Mouse (Mus musculus) erythroblast, embryonic 14.5 days (primary cell): ENCODE measurements around the gene Prc1. TPM values are rescaled to one million over a fixed set of nuclear protein-coding genes. Genes with fewer than 3 reads are reported as not detected.
A peak's percentile ranks its signal among the peaks of the same experiment; 100 is the strongest.

ENCODE experiments used
- H3K27me3 ChIP-seq: 2 replicates; pipeline ENCODE4 v1.6.1; 2012; ENCODE audit warnings: inconsistent platforms; ENCODE audit not compliant: control insufficient read depth
- H3K36me3 ChIP-seq: 2 replicates; pipeline ENCODE4 v1.6.1; 2012; ENCODE audit warnings: mild to moderate bottlenecking, inconsistent platforms; ENCODE audit not compliant: control insufficient read depth
- H3K4me1 ChIP-seq: 2 replicates; pipeline ENCODE4 v1.6.1; 2012; ENCODE audit warnings: inconsistent platforms; ENCODE audit not compliant: control insufficient read depth
- H3K4me3 ChIP-seq: replicated peaks from 2 replicates; pipeline ENCODE3; 2012; ENCODE audit warnings: moderate library complexity, mild to moderate bottlenecking, inconsistent platforms
- H3K9me3 ChIP-seq: 2 replicates; pipeline ENCODE4 v1.6.1; 2012; ENCODE audit warnings: low read length, inconsistent platforms, mixed read lengths; ENCODE audit not compliant: control insufficient read depth
- GATA1 ChIP-seq: IDR thresholded peaks from 2 replicates; pipeline ENCODE4 v1.6.1; 2012; ENCODE audit warnings: low read length, inconsistent platforms, mixed read lengths
- TAL1 ChIP-seq: IDR thresholded peaks from 3 replicates; pipeline ENCODE4 v1.6.1; 2012; ENCODE audit warnings: low read length, inconsistent platforms, mixed read lengths
- polyA plus RNA-seq: library from polyadenylated mRNA; stranded (reverse); fragments of >175 nt; gene quantifications from 2 replicates; pipeline ENCODE4 v1.2.3, GENCODE M21; 2012

Prc1 gene
- polyA plus RNA-seq, 1 experiment, result 3.0 TPM

DNA sequence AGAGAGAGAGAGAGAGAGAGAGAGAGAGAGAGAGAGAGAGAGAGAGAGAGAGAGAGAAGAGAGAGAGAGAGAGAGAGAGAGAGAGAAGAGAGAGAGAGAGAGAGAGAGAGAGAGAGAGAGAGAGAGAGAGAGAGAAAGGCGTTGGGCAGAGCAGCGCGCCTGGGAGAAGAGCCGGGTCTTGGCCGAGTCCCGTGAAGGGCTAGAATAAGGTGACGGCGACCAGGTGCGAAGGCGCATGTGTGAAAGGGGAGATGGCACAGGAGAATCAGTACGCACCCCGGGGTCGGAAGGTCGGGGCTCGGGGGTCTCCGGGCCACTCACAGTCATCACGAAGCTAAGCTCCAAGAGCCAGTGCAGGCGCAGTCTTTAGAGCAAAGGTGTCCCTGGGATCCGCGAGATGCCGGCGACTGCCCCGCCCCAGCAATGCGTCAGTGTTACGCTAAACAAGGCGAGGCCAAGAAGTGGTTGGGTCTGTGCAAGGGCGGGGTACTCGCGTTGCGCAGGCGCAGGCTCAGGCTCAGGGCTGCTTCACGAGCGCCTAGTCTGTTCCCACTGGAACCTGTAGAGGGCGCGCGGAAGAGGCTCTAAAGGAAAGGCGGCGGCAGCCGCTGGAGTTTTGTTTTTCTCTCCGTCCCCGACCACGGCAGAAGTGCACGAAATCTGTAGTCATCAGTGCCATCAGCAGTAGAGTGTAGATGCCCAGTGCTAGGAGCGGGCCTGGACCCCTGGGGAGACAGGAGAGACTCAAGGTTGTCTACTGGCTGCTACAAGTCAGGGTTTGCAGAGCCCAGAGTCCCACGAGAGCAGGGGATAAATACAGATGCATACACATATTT, 45.8 kb downstream of the Prc1 start:
- TF ChIP-seq GATA1, result no peak
- no peak for TF ChIP-seq TAL1
- no peaks in the 10 kb centered on the region for H3K9me3 ChIP-seq
- H3K4me3 ChIP-seq, result peak overlapping the region; percentile 71
- peaks cover 28% of the 10 kb centered on the region for H3K36me3 ChIP-seq
- peaks cover 56% of the 10 kb centered on the region for H3K4me1 ChIP-seq
- no peaks in the 10 kb centered on the region for H3K27me3 ChIP-seq

DNA sequence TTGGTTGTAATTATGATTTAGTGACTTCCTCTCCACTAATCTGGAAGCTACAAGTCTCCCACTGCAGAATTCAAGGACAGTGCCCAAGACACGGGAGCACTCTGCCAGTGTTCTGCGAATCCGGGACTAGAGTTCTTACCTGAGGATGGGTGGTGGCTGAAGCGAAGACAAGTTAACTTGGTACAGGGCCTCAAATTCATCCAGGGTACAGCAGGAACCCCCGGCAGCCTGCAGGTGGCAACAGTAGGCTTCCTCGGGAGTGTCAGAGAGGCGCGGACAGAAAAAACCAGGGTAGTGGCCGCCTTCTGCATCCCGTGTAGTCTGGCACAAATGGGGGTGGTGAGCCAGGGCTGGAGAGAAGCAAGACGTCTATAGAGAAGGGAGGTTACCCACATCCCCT, 46.5 kb downstream of the Prc1 start, which contains the start of gene Unc45a:
Unc45a (minus strand) TSS at position 213 of the 400 bp plus-strand sequence.
- Histone ChIP-seq H3K36me3 (peaks cover 21% of the 10 kb centered on the region), H3K9me3 (no peaks in the 10 kb centered on the region), H3K27me3 (no peaks in the 10 kb centered on the region), H3K4me1 (peaks cover 58% of the 10 kb centered on the region), H3K4me3 (peak within 1 kb of the TSS; percentile 71)
- TF ChIP-seq TAL1, result no peak
- no peak for TF ChIP-seq GATA1

GRCm38 (mm10) chr7:80341793-80342192, 47.5 kb downstream of the Prc1 start:
- no peaks in the 10 kb centered on the region for H3K9me3 ChIP-seq
- H3K4me3 ChIP-seq, result no peak overlapping the region
- H3K27me3 ChIP-seq, result no peaks in the 10 kb centered on the region
- peaks cover 11% of the 10 kb centered on the region for H3K36me3 ChIP-seq
- TF ChIP-seq GATA1, result no peak
- TF ChIP-seq TAL1, result no peak
- peaks cover 56% of the 10 kb centered on the region for H3K4me1 ChIP-seq

- Histone ChIP-seq H3K36me3 (peaks cover 3% of the 10 kb centered on the region), H3K27me3 (no peaks in the 10 kb centered on the region), H3K9me3 (no peaks in the 10 kb centered on the region), H3K4me3 (peak within 1 kb of the TSS; percentile 73), H3K4me1 (peaks cover 56% of the 10 kb centered on the region)
- no peak for TF ChIP-seq GATA1
- TF ChIP-seq TAL1, result no peak
Observed at GRCm38 (mm10) chr7:80342858-80343257, 48.6 kb downstream of the Prc1 start, which contains the start of gene Hddc3. Gene Hddc3, plus strand, starts transcription at chr7:80343104.

DNA sequence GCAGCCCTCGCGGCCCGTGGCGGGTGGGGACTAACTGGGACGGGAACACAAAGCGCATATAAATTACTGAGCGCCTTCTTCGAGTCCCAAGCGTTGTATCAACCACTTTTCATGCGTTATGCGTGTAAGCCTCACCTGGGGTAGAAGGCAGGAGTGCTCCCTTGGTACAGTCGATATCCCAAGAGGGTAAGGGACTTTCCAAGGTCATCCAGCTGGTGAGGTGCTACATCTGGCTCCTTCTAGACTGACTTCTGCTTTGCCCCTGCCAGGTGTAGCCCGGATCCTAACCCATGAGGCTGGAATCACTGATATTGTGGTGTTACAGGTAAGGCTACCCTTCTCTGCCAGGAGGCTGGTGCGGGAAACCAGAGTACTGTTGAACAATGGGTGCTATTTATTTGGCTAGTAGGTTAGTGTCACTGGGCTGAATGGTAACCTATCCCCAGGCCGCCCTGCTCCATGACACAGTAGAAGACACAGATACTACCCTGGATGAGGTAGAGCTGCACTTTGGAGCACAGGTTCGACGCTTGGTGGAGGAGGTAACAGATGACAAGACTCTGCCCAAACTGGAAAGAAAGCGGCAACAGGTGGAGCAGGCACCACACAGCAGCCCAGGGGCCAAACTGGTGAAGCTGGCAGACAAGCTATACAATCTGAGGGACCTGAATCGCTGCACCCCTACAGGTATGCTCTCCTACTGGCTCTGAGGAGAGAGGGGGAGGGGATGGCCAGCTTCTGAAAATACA, 49.2 kb downstream of the Prc1 start:
- peaks cover 51% of the 10 kb centered on the region for H3K4me1 ChIP-seq
- H3K4me3 ChIP-seq, result peak overlapping the region; percentile 73
- no peaks in the 10 kb centered on the region for H3K27me3 ChIP-seq
- TF ChIP-seq TAL1 (no peak), GATA1 (no peak)
- H3K36me3 ChIP-seq, result no peaks in the 10 kb centered on the region
- no peaks in the 10 kb centered on the region for H3K9me3 ChIP-seq

DNA sequence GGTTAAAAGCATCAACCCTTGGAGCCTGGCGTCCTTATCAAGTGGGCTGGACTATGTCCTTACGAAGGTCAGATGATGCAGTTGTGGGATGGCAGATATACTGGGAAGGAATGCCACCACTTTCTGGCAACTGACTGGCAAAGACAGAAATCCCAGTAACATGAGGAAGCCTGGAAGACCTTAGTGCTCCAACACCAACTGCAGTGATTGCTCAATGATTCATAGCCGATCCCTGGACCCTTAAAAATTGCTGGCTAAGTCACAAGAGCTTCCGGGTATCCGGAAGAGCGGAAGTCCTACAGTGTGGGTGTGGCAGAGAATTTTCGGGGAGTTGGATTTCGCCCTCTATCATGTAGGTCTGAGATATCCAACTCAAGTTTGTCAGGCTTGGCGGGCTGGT, 51.9 kb downstream of the Prc1 start:
- TF ChIP-seq GATA1, result no peak
- no peak for TF ChIP-seq TAL1
- no peaks in the 10 kb centered on the region for H3K9me3 ChIP-seq
- no peak overlapping the region for H3K4me3 ChIP-seq
- peaks cover 35% of the 10 kb centered on the region for H3K4me1 ChIP-seq
- H3K36me3 ChIP-seq, result peaks cover under 1% of the 10 kb centered on the region; the same call in 1 of the 2 replicates
- no peaks in the 10 kb centered on the region for H3K27me3 ChIP-seq

DNA sequence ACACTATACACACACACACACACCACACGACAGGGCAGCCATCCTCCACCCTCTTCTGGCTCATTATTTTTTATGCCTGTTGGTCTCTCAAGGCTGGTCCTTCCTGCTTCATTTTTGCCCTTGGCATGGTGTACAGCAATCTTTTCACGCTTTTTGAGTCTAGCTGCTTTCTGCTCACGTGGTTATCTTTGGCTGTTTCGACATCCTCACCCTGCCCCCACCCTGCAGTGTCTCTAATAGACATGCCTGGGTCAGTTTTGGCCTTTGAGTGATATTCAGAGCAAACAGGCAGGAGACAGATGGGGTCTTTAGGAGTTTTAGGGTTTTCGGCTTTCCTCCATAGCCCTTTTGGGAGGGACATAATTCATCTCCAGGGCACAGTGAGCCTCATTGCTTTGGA, 52.6 kb downstream of the Prc1 start:
- Histone ChIP-seq H3K4me1 (peaks cover 34% of the 10 kb centered on the region), H3K27me3 (no peaks in the 10 kb centered on the region), H3K9me3 (no peaks in the 10 kb centered on the region), H3K4me3 (no peak overlapping the region), H3K36me3 (peaks cover 5% of the 10 kb centered on the region; the same call in 1 of the 2 replicates)
- TF ChIP-seq TAL1 (no peak), GATA1 (no peak)

- TF ChIP-seq GATA1, result no peak
- TF ChIP-seq TAL1, result no peak
- Histone ChIP-seq H3K27me3 (no peaks in the 10 kb centered on the region), H3K36me3 (peaks cover 7% of the 10 kb centered on the region; the same call in 1 of the 2 replicates), H3K4me3 (no peak overlapping the region), H3K9me3 (no peaks in the 10 kb centered on the region), H3K4me1 (peaks cover 23% of the 10 kb centered on the region)
Observed at GRCm38 (mm10) chr7:80347670-80348586, 53.7 kb downstream of the Prc1 start.
